Mouse (Mus musculus): ENCODE measurements at regions not wholly inside any gene's neighbourhood (a gene's known extent, or its start where the extent isn't known, plus 50 kb on each side); places are given as distances from the start of the nearest gene placed in this dataset.

GRCm38 (mm10) chr12:107338758-107339157 lies 149.7 kb upstream of the 3110018I06Rik start:
- TF ChIP-seq GATA1 (IDR thresholded peaks at IDR 0.05; ENCODE audit: borderline replicate concordance, low read length) (no peak), FLI1 (IDR thresholded peaks at IDR 0.05; ENCODE audit: low read length) (no peak)
